Mouse (Mus musculus) B cell, adult 67 days (primary cell): ENCODE measurements around the gene Foxe1. TPM values are rescaled to one million over a fixed set of nuclear protein-coding genes. Genes with fewer than 3 reads are reported as not detected.

Experiments used
- total RNA-seq, 2 experiments: library from RNA; stranded (reverse); gene quantifications; 4 replicates each; pipeline ENCODE4 v1.2.4; 2023

The Foxe1 gene
- total RNA-seq = not detected

DNA sequence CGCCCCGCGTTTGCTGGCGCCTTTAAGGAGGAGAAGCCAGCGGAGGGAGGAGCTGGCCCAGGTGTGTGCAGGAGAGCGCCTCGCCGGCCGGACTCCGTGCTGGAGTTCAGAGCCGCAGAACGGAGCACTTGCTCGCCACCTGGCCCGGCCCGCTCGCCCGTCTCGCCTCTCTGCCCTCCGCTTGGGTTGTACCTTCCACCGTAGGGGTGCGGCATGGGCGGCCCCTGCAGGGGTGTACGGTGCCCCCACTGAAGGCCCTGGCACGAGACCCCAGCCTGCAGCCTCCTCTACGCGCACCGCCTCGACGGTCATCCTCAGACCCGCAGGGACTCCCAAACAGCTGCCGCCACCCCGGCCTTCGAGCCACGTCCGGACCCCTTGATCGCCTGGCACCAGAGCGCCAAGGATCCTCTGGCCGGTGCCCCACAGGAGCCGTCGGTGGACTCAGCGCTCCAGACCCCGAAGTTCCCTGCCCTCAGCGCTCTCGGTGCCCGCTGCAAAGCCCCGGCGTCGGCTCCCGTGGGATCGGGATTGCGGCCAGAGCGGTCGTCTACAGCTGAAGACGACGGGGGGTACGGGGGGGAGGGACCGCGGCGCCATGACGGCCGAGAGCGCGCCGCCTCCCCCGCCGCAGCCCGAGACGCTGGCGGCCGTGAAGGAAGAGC is at the start of gene Foxe1:
Gene Foxe1, plus strand, starts transcription at position 14 of the 665 bp plus-strand sequence.

GRCm38 (mm10) chr4:46389013-46389611 is 45.7 kb downstream of the Foxe1 start, which contains the start of gene Trmo:
TSS of gene Trmo (minus strand) at chr4:46389437.

Other genes with a start within 250 kb of the Foxe1 start
- 10 to 100 TPM; 46.5 to 52.7 TPM for gene Ncbp1, start 205.0 kb upstream of the Foxe1 start, total RNA-seq
- 10 to 100 TPM; 34.6 to 35.4 TPM for gene Tstd2, start 204.9 kb upstream of the Foxe1 start, total RNA-seq
- 10 to 100 TPM; 26.6 to 32.0 TPM for gene Xpa, start 147.3 kb upstream of the Foxe1 start, total RNA-seq
- gene Trmo, start 45.8 kb downstream of the Foxe1 start, total RNA-seq = 10 to 100 TPM; 21.2 to 21.3 TPM
- gene Hemgn, start 69.9 kb downstream of the Foxe1 start, total RNA-seq = 1 to 10 TPM in 1 of 2 experiments, under 1 TPM in 1; 0.77 to 2.0 TPM
- 100 to 1,000 TPM; 153 to 170 TPM for gene Anp32b, start 107.3 kb downstream of the Foxe1 start, total RNA-seq
- gene Nans, start 145.6 kb downstream of the Foxe1 start, total RNA-seq = 10 to 100 TPM; 34.3 to 39.5 TPM
- 10 to 100 TPM; 57.1 to 79.8 TPM for gene Trim14, start 192.5 kb downstream of the Foxe1 start, total RNA-seq